Mouse (Mus musculus) right cerebral cortex, postnatal 36 days (tissue): Measurements from ENCODE around the gene Utp3.

Experiments used
- DNase-seq, 2 experiments: peaks; one replicate each; pipeline ENCODE4 v3.0.0; 2022; ENCODE audit warnings: low spot score in 2 of 2, mixed read lengths in 1 of 2

Gene Utp3

GRCm38 (mm10) chr5:88569541-88569940 lies 15.3 kb downstream of the Utp3 start:
- no peak for DNase-seq

DNA sequence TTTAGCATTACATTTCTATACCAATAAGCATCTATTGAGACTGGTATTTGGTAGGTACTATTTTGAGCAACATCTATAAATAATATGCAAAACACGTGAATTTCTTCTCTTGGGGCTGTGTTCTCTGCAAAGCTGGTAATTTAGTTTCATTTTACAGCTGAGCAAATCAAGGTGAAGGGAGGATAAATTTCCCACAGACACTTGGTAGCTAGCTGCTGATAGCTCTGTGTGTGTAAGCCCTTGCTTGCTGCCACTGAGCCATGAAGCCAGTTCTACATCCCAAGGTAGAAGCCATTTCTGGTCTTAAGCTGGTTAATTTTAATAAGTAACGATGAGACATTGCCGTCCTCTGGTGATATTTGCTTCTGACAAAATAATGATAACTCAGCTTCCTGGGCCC lies 20.6 kb downstream of the Utp3 start:
- no peak for DNase-seq

GRCm38 (mm10) chr5:88575506-88576338 lies 21.5 kb downstream of the Utp3 start:
- DNase-seq = no peak

GRCm38 (mm10) chr5:88580681-88581080 lies 26.4 kb downstream of the Utp3 start:
- no peak for DNase-seq

DNA sequence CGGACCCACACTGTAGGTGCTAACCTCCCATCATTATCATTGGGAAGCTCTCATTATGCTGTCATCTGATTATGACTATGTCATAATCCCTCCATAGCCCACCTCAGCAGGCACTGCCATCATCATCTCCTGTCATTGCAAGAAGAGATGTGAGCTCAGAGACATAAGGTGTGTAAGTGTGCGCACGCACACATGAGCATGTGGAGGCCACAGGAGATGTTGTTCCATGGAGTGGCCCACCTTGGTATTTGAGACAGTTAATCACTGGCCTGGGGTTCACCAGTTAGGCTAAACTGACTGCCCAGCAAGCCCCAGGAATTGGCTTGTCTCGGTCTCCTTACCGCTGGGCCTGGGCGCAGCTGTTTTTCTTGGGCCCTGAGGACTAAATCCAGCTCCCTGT lies 27.1 kb downstream of the Utp3 start:
- no peak for DNase-seq

DNA sequence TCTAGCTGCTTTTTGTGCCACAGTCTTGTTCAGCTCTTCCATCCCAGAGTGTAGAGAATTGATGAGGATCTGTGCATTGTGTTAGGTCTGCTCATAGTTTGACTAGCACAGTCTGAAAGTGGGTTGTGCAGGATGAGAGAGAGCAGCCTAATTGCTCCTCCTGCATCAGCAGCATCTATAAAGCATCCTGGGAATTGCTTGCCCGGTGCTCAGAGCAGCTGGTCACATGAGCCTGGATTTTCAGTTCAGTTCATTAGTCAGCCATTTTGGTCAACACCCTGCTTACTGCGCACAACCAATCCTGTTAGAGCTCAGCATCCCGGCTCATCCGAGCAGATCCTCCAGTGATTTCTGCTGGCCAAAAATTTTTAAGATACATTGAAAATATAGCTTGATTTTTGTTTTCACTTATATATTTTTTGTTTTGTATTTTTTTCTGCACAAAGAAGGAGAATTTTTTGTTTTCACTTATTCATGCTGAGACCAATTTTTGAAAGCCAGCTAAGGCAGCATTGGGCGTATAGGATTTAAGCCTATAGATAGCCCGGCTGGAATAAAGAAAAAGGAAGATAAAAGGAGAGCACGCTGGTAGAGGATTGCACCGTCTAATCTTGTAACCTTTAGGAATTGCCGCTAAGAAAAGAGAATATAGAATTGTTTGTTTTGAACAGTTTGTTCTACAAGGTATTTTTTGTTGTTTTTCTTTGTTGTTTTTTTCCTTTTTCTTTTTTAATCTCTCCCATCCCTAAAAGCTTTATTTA lies 29.2 kb downstream of the Utp3 start:
- DNase-seq = peak; percentile 91 to 95

GRCm38 (mm10) chr5:88584061-88584460 lies 29.8 kb downstream of the Utp3 start:
- DNase-seq = peak in 1 of 2 experiments; percentile 25

- no peak for DNase-seq
These were observed 32.3 kb downstream of the Utp3 start for GRCm38 (mm10) chr5:88586407-88587174.

DNA sequence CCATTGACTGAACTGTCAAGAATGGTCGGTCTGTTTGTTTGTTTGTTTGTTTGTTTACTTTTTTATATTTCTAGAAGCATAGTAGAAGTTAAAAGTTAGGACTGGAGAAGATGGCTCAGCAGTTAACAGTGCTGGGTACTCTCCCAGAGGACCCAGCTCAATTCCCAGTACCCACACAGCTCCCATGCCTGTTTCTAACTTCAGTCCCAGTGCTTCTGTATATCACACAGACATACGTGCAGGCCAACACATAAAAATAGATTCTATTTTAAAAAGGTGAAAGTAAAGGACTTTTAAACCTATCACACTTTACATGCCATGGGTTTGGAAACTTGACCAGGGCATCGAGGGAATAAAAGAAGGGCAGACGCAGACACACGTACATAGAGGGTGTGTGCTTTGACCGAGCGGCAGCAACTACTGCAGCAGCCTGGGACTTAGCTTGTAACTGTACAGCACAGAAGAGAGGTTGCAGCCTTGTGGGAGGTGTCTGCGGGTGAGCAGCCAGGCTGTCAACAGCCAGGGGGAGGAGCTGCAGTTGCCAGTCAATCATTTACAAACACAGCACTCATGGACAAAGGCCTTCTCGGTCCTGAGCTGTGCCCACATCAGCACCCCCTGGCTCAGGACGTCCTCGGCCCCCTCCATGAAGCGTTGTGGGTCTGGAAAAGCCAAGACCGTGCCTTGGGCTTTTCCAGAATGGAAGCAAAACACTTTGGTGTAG lies 33.1 kb downstream of the Utp3 start:
- no peak for DNase-seq

DNA sequence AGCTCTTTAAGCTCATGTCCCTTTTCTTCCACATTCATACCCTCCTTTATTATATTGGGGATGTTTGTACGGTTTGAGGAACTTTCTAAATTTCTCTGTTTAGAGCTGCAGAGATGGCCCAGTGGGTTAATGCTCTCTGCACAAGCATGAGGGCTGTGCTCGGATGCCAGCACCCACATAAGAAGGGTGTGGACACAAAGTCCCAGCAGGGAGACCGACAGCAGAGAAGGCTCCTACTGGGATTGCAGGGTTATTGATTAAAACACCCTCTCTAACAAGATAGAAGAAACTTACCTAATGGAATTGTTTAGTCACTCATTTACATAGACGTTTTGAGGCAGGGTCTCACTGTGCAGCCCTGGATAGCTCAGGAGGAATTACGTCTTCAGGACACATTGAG lies 34.2 kb downstream of the Utp3 start:
- no peak for DNase-seq

DNA sequence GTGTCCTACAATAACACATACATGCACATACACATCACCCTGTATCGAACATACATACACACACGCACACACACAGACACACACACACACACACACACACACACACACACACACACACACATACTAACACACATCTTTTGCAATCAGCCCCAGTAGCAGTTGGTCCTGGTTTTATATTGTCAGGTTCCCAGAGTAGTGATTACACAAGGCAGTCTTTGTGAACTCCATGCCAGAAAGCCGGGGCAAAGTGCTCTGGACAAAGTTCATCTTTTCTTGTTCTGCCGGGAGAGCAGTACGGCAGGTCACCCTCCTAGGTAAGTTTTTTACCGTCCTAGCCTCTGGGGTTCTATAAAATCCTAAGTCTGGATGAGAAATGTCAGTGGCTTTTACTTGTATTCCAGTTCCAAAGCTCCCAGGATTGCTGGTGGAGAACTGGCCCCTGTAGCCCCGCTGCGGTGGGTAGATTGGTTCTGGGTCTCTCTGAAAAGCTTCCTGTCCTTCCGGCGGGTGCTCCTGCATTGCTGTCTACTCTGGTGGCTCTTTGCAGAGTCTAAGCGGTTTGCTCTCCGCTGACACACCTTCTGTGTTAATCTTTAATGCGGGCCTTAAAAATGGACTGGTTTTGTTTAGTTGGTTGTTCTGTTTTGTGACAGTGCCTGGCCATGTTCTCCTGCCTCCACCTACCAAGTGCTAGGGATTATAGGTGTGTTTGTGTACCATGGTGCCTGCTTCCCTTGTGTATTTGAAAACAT lies 39.3 kb downstream of the Utp3 start:
- no peak for DNase-seq

GRCm38 (mm10) chr5:88594173-88594569 lies 39.9 kb downstream of the Utp3 start:
- no peak for DNase-seq

- no peak for DNase-seq
These were observed 41.5 kb downstream of the Utp3 start for GRCm38 (mm10) chr5:88595537-88596455.

DNA sequence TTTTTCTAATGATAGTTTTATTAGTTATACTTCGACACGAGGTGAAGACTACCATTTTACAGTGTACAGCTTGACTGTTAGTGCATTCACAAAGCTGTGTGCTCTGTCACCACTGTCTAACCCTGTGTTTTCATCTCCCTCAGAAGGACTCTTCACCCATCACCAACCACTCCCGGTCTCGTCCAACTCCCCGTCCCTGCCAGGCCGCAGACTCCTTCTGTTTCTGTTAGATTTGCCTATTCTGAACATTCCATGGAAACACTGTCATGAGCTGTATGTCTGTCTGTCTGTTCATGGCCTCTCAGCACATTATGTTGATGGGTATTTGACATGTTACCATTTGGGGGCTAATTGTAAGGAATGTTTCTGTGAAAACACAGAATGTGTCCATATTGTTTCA lies 44.7 kb downstream of the Utp3 start:
- no peak for DNase-seq

GRCm38 (mm10) chr5:88602030-88602429 lies 47.8 kb downstream of the Utp3 start:
- DNase-seq = no peak

- DNase-seq = no peak
These were observed 48.5 kb downstream of the Utp3 start for GRCm38 (mm10) chr5:88602713-88603112.

DNA sequence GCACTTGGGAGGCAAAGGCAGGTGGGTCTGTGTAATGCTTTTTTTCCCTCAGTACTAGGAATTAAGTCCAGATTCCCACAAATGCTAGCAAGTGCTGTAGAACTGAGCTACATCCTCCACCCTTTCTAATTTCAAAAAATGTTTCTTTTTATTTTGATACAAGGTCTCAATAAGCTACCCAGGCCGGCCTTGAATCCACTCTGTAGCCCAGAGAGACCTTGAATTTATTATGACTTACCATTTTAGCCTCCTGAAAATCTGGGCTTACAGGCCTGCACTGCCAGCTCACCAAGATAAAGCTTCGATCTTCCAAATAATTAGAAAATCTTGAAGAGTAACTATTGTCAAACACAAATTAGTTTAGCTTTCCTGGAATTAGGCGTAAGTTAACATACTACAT lies 49.8 kb downstream of the Utp3 start:
- DNase-seq = no peak

- no peak for DNase-seq
These were observed 50.5 kb downstream of the Utp3 start for GRCm38 (mm10) chr5:88604641-88605358.
